Mouse (Mus musculus) liver, adult 2 months (tissue): ENCODE results near the gene E2f1.

Source experiments
- CTCF ChIP-seq: fragments of 200-500 bp; IDR thresholded peaks from 2 replicates; pipeline ENCODE4 v1.5.1; 2011; ENCODE audit warnings: low read depth, low read length, control low read depth
- POLR2A ChIP-seq: fragments of 200-500 bp; IDR thresholded peaks from 2 replicates; pipeline ENCODE4 v1.6.1; 2011; ENCODE audit warnings: low read length, control low read depth; ENCODE audit not compliant: insufficient read depth; ENCODE audit errors: extremely low read depth

DNA sequence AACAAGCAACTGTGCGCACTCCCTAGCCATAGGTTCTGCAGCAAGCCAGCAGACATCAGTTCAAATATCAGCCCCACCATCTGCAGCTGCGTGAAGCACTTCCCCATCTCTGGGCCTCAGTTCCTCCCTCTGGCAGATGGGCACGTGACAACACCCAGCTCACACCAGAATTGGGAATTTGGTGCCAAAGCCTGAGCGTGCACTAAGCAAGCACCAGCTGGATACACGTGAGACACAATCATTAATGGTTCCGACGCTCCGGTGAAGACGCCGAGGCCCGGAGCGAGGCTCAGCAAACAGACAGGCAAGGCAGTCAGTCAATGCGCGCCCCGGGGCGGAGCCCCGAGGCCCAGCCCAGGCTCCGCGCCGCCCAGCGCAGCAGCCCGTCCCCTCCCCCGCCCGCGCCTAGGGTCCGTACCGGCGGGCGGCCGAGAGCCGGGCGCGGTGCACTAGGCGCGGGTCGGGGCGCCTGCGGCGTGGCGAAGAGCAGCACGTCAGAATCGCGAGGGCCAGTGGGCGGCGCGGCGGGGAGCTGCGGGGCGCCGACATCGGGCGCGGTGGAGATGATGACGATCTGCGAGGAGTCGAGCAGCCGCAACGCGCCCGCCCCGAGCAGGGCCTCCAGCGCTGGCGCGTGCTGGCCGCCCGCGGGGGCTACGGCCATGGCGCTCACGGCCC is 482 bp downstream of the E2f1 start:
- TF ChIP-seq POLR2A (no peak), CTCF (no peak)
